Mouse (Mus musculus) neural tube, embryonic 11.5 days (tissue): Measurements from ENCODE around the gene Abhd15. TPM values are rescaled to one million over a fixed set of nuclear protein-coding genes. Genes with fewer than 3 reads are reported as not detected.
A peak's percentile ranks its signal among the peaks of the same experiment; 100 is the strongest.

Experiments
- ATAC-seq: fragments of 200-750 bp; cut with Nextera tagmentation; 2 replicates; pipeline ENCODE4 v1.8.0; 2017; ENCODE audit warnings: moderate number of reproducible peaks, mild to moderate bottlenecking, moderate TSS enrichment, moderate library complexity; ENCODE audit not compliant: insufficient read depth, low FRiP score, low TSS enrichment
- DNase-seq: peaks from one replicate; pipeline ENCODE4 v3.0.0-alpha.2; 2015; ENCODE audit warnings: low spot score
- H3K27ac ChIP-seq: fragments of 300-500 bp; sonication (generic); 2 replicates; pipeline ENCODE4 v1.5.1; 2014; ENCODE audit warnings: low read depth, mild to moderate bottlenecking, low read length
- H3K27me3 ChIP-seq: fragments of 300-500 bp; sonication (generic); 2 replicates; pipeline ENCODE4 v1.6.1; 2014; ENCODE audit warnings: mild to moderate bottlenecking, low read length, mixed read lengths; ENCODE audit not compliant: control insufficient read depth, insufficient read depth
- H3K36me3 ChIP-seq: fragments of 300-500 bp; sonication (generic); 2 replicates; pipeline ENCODE4 v1.6.1; 2014; ENCODE audit warnings: mild to moderate bottlenecking, low read length, moderate library complexity, mixed read lengths; ENCODE audit not compliant: control insufficient read depth, insufficient read depth
- H3K4me1 ChIP-seq: fragments of 300-500 bp; sonication (generic); 2 replicates; pipeline ENCODE4 v1.6.1; 2014; ENCODE audit warnings: low read length, mixed read lengths; ENCODE audit not compliant: control insufficient read depth, insufficient read depth
- H3K4me2 ChIP-seq: fragments of 300-500 bp; sonication (generic); 2 replicates; pipeline ENCODE4 v1.6.1; 2014; ENCODE audit warnings: low read depth, mild to moderate bottlenecking, moderate library complexity
- H3K4me3 ChIP-seq: fragments of 300-500 bp; sonication (generic); 2 replicates; pipeline ENCODE4 v1.5.1; 2014; ENCODE audit warnings: low read depth, low read length
- H3K9ac ChIP-seq: fragments of 300-500 bp; sonication (generic); 2 replicates; pipeline ENCODE4 v1.6.1; 2014; ENCODE audit warnings: mild to moderate bottlenecking, low read length
- H3K9me3 ChIP-seq: fragments of 300-500 bp; sonication (generic); 2 replicates; pipeline ENCODE4 v1.6.1; 2016; ENCODE audit warnings: low read length; ENCODE audit not compliant: control insufficient read depth
- WGBS: fragments of 180-500 bp; shearing (Covaris S2); extraction: QIAGEN DNeasy Blood & Tissue Kit; methylation state at CpG from one replicate; pipeline ENCODE4 v1.1.7; 2014; 5-methylcytosine and 5-hydroxymethylcytosine counted together
- polyA plus RNA-seq: library from polyadenylated mRNA; unstranded; fragments of >200 nt; fragmentation: Nextera tagmentation; extraction: Ambion mirVana; gene quantifications from 2 replicates; pipeline ENCODE4 v1.2.1, GENCODE M21; 2014

The Abhd15 gene
- polyA plus RNA-seq, 1 experiment from 2014 or later = 4.0 TPM

DNA sequence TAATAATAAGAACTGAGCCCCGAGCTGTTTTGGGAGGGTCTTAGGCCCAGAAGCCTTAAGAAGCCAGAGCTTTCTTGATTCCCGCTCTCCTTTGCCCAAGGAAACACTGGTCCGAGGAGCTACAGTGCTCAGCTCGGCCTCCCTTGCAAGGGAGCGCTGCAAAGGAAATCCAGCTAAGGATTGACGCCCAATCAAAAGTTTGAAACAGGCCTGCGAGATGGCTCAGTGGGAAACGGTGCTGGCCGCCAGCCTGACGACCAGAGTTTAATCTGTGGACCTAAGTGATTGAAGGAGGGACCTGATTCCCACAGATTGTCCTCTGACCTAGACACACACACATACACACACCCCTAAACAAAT lies 1.1 kb upstream of the Abhd15 start:
- no peak for DNase-seq
- 4% methylated on average over 10 of the region's 10 CpGs for WGBS

DNA sequence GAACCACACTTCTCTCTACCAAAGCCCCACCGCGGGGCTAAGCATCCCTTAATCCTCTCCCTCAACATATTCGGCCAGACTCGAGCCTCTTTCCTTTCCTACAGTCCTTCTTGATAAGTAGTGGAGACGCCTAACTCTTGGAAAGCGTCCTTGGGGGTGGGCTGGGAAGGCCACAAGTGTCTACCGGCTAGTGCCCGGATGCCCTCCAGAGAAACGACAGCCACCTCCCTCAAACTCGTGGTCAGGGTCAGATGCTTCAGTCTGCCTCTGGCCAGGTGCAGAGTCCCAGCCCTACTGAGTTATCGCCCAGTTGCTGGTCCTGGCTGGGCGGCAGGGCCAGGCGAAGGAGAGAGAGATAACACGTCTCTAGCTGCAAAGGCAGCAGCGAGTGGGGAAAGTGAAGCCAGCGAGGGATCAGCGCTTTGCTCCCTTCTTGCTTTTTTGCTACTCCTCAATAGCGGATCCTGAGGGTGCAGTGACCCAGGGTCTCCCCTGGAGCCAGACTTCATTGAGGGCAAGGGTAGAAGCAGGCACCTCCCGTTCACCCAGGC lies 565 bp upstream of the Abhd15 start:
- Histone ChIP-seq H3K4me3 (peak overlapping the region; percentile 43), H3K9me3 (no peaks in the 10 kb centered on the region), H3K36me3 (peaks cover 2% of the 10 kb centered on the region; the same call in 1 of the 2 replicates), H3K4me2 (peak overlapping the region; percentile 88), H3K27me3 (peaks cover 6% of the 10 kb centered on the region), H3K4me1 (peaks cover 27% of the 10 kb centered on the region), H3K27ac (no peak overlapping the region), H3K9ac (peak overlapping the region; percentile 51)
- DNase-seq (no peak), ATAC-seq (no peak)
- 2% methylated on average over 19 of the region's 19 CpGs for WGBS

More for the DNA sequence above, 1.1 kb upstream of the Abhd15 start:
- H3K4me1 ChIP-seq = peaks cover 27% of the 10 kb centered on the region
- H3K27me3 ChIP-seq = peaks cover 6% of the 10 kb centered on the region
- ATAC-seq = no peak; the same call in 1 of the 2 replicates
- H3K4me3 ChIP-seq = peak overlapping the region; percentile 57
- H3K9me3 ChIP-seq = no peaks in the 10 kb centered on the region
- H3K36me3 ChIP-seq = peaks cover 2% of the 10 kb centered on the region; the same call in 1 of the 2 replicates
- peak overlapping the region; percentile 88 for H3K4me2 ChIP-seq
- no peak overlapping the region for H3K27ac ChIP-seq
- H3K9ac ChIP-seq = peak overlapping the region; percentile 49; the same call in 1 of the 2 replicates

DNA sequence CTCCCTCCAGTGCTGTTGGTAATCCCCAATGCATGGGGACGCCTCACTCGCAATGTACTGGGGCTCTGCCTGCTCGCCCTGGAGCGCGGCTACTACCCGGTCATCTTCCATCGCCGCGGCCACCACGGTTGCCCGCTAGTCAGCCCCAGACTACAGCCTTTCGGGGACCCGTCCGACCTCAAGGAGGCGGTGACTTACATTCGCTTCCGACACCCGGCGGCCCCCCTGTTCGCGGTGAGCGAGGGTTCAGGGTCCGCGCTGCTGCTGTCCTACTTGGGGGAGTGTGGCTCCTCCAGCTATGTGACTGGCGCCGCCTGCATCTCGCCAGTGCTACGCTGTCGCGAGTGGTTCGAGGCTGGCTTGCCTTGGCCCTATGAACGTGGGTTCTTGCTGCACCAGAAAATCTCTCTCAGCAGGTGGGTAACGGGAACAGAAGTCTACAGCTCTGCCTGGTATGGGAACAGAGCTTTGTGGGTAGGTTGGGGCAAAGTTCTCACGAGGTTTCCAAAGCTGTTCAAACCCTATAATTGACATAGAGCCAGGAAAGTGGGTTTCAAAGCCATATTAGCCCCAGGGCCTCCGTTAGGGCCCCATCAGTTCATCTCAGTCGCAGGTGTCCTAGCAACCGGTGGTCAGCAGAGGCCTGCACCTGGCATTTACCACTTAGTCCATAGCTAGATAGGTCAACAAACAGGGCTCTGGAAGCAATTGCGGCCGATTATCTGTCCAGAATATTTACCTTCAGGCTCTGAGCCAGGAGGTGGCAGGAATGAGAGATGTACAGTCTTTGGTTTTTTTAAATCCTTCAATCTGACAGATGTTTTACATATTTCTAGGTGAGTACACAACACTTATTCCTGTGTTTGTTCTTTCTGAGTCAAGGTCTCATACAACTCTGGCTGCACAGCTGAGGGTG lies 974 bp downstream of the Abhd15 start, which contains the start of gene Trp53i13:
Trp53i13 (minus strand) TSS at position 344 of the 916 bp plus-strand sequence.
- Histone ChIP-seq H3K4me2 (peak within 1 kb of the TSS; percentile 88), H3K36me3 (no peaks in the 10 kb centered on the region), H3K4me1 (peaks cover 27% of the 10 kb centered on the region), H3K9ac (peak within 1 kb of the TSS; percentile 51), H3K9me3 (no peaks in the 10 kb centered on the region), H3K27me3 (peaks cover 6% of the 10 kb centered on the region), H3K27ac (no peak within 1 kb of the TSS), H3K4me3 (peak within 1 kb of the TSS; percentile 43)
- DNase-seq = peak; percentile 40
- no peak for ATAC-seq
- 6% methylated on average over 39 of the region's 39 CpGs for WGBS

DNA sequence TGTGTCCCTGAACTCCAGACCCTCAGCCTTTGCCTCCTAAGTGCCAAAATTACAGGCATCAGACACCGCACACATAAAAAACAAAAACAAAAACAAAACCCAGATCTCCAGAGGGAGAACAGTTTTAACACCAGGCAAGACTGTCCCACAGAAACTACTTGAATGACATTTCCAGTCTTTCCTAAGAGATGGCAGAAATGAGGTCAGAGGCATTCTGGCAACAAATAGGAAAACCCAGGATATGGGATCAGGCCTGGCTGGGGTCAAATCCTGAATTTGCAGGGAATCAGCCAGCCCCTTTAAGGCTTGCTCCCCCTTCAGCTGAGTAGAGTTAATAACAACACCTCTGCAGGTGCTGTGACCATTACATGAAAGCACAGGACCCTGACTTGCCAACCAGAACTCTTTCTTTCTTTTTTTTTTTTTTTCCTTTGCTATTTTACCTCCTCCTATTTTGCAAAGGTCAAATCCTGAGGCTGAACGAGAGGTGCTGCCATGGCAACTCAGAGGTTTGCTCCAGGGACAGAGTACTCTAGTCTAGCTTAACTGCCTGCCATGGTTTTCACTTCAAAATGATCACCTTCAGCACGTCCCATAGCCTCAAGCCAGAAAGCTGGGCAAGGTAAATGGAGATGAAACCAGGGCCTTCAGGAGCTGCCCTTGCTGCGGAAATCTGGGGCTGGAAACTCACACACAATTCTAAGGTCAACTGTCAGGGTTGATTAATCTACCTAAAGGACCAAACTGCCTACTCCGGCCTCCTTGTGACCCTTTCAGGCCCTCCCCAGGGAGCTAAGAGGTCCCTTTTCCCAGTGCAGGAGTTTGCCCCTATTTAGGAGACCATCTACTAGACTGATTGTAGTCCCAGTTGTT lies 1.9 kb downstream of the Abhd15 start:
- Histone ChIP-seq H3K9ac (no peak overlapping the region), H3K9me3 (no peaks in the 10 kb centered on the region), H3K4me1 (peaks cover 27% of the 10 kb centered on the region), H3K27me3 (peaks cover 6% of the 10 kb centered on the region), H3K4me2 (no peak overlapping the region), H3K4me3 (no peak overlapping the region), H3K36me3 (no peaks in the 10 kb centered on the region), H3K27ac (no peak overlapping the region)
- 41% methylated on average over 5 of the region's 5 CpGs for WGBS
- DNase-seq (no peak), ATAC-seq (no peak)

DNA sequence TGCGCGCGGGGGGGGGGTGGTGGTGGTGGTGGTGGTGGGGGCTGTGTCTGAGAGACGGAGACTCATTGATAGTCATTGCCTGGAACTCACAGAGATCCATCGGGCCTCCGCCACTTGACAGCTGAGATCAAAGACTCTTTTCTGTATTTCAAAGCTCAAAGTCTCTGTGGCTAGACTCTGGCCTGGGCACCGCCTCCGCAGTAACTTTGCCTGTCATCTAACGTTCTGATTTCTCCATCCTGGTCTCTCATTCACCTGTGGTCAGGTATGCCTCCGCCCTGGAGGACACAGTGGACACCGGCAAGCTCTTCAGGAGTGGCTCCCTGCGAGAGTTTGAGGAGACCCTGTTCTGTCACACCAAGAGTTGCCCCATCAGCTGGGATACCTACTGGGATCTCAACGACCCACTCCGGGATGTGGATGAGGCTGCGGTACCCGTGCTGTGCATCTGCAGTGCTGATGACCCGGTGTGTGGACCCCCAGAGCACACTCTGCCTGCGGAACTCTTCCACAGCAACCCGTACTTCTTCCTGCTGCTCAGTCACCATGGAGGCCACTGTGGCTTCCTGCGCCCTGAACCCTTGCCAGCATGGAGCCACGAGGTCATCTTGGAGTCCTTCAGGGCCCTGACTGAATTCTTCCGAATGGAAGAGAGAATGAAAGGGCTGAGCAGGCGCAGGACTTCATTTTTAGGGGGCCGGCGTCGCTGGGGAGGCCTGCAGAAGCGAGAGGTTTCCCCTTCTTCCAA lies 3.3 kb downstream of the Abhd15 start:
- ATAC-seq (no peak), DNase-seq (no peak)
- Histone ChIP-seq H3K27me3 (peaks cover 6% of the 10 kb centered on the region), H3K4me2 (no peak overlapping the region), H3K9ac (no peak overlapping the region), H3K9me3 (no peaks in the 10 kb centered on the region), H3K36me3 (no peaks in the 10 kb centered on the region), H3K4me3 (no peak overlapping the region), H3K27ac (no peak overlapping the region), H3K4me1 (peaks cover 24% of the 10 kb centered on the region)
- 78% methylated on average over 26 of the region's 27 CpGs for WGBS

DNA sequence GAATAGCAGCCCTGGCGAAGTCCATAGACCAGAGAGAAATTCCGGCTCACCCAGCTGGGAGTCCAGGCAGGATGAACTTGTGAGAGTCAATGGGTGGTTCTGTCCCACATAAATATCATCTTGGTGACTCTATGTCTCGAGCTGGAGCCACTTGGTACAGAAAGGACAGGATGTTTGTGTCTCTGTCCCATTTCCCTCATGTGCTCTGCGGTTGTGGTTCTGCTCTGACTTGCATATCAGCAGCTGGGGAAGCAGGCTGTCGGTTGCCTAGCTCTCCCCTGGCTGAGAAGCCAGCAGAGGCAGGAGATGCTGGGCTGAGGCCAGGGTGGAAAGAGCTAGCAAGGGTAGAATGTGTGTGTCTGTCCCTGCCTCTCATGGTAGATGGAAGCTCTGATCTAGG lies 4.1 kb downstream of the Abhd15 start, which contains the start of gene Gm10392:
Gm10392 (minus strand) TSS at position 156 of the 400 bp plus-strand sequence.
- Histone ChIP-seq H3K36me3 (no peaks in the 10 kb centered on the region), H3K27me3 (peaks cover 6% of the 10 kb centered on the region), H3K4me1 (peaks cover 19% of the 10 kb centered on the region), H3K27ac (no peak within 1 kb of the TSS), H3K4me3 (no peak within 1 kb of the TSS), H3K9me3 (no peaks in the 10 kb centered on the region), H3K9ac (no peak within 1 kb of the TSS), H3K4me2 (no peak within 1 kb of the TSS)
- ATAC-seq (no peak), DNase-seq (no peak)
- 70% methylated on average over 5 of the region's 5 CpGs for WGBS

DNA sequence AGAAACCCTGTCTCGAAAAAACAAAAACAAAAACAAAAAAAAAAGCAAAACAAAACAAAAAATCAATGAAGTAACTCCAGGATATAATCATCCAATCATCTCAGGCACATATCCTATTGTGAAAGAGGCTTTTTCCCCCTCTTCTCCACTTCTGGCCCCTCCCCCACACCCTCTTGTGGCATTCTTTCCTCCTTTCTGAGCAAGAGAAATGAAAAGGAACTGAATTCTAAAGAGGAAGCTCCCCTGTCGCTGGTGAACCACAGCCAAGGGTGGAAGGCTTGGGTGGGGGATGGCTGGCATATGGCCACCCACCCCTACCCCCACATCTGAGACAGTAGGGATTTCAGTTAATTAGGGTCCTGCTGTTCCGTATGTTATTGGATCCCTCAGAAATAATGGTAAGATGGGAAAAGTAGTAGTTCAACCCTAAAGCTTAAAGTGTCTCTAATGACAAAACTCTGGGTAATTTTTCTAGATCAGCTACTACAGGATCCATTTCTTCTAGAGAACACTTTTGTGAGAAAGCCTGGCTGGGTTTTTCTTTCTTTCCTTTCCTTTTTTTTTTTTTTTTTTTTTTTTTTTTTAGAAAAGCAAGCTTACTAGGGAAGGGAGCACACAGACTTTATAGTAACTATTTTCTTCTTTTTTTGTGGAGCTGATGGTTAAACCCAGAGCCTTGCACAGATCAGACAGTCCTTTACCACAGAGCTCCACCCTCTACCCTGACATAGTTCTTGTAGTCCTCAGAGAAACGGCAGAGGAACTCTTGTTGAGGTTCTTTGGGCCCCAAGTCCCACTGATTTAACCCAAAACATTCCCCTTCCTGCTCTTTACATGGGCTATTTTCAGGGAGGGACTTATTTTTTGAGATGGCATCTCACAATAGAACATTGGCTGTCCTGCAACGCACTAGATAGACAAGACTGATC lies 5.9 kb downstream of the Abhd15 start:
- Histone ChIP-seq H3K36me3 (no peaks in the 10 kb centered on the region), H3K4me3 (no peak overlapping the region), H3K9me3 (no peaks in the 10 kb centered on the region), H3K9ac (no peak overlapping the region), H3K4me1 (peaks cover 6% of the 10 kb centered on the region), H3K27ac (no peak overlapping the region), H3K4me2 (no peak overlapping the region), H3K27me3 (peaks cover 3% of the 10 kb centered on the region)
- ATAC-seq (no peak), DNase-seq (no peak)
- 54% methylated on average over 5 of the region's 5 CpGs for WGBS
